Mouse (Mus musculus) limb, embryonic 14.5 days (tissue): ENCODE measurements around the gene Alkal2. TPM values are rescaled to one million over a fixed set of nuclear protein-coding genes. Genes with fewer than 3 reads are reported as not detected.
A peak's percentile ranks its signal among the peaks of the same experiment; 100 is the strongest.

Experiments
- ATAC-seq: fragments of 200-750 bp; cut with Nextera tagmentation; 2 replicates; pipeline ENCODE4 v1.8.0; 2017; ENCODE audit warnings: low read depth, moderate number of reproducible peaks, moderate TSS enrichment; ENCODE audit not compliant: low FRiP score
- DNase-seq: peaks from one replicate; pipeline ENCODE4 v3.0.0-alpha.2; 2015; ENCODE audit warnings: low spot score
- H3K27ac ChIP-seq: fragments of 300-500 bp; sonication (generic); replicated peaks from 2 replicates; pipeline ENCODE4 v1.5.1; 2014; ENCODE audit warnings: low read depth, mild to moderate bottlenecking, low read length, moderate library complexity, mixed read lengths
- H3K27me3 ChIP-seq: fragments of 300-500 bp; sonication (generic); 2 replicates; pipeline ENCODE4 v1.6.1; 2014; ENCODE audit warnings: low read length, mixed read lengths; ENCODE audit not compliant: control insufficient read depth, insufficient read depth
- H3K36me3 ChIP-seq: fragments of 300-500 bp; sonication (generic); 2 replicates; pipeline ENCODE4 v1.6.1; 2014; ENCODE audit warnings: mild to moderate bottlenecking, low read length, moderate library complexity, mixed read lengths; ENCODE audit not compliant: control insufficient read depth, insufficient read depth
- H3K4me1 ChIP-seq: fragments of 300-500 bp; sonication (generic); 2 replicates; pipeline ENCODE4 v1.6.1; 2014; ENCODE audit warnings: antibody characterized with exemption, low read length, mixed read lengths; ENCODE audit not compliant: control insufficient read depth, insufficient read depth
- H3K4me2 ChIP-seq: fragments of 300-500 bp; sonication (generic); replicated peaks from 2 replicates; pipeline ENCODE4 v1.6.1; 2014; ENCODE audit warnings: low read depth, mild to moderate bottlenecking, low read length, moderate library complexity; ENCODE audit not compliant: severe bottlenecking
- H3K4me3 ChIP-seq: fragments of 300-500 bp; sonication (generic); replicated peaks from 2 replicates; pipeline ENCODE4 v1.5.1; 2014; ENCODE audit warnings: low read length
- H3K9ac ChIP-seq: fragments of 300-500 bp; sonication (generic); 2 replicates; pipeline ENCODE4 v1.6.1; 2014; ENCODE audit warnings: mild to moderate bottlenecking, low read depth, low read length, moderate library complexity; ENCODE audit not compliant: severe bottlenecking
- H3K9me3 ChIP-seq: fragments of 300-500 bp; sonication (generic); 2 replicates; pipeline ENCODE4 v1.6.1; 2016; ENCODE audit warnings: low read length; ENCODE audit not compliant: control insufficient read depth
- POLR2A ChIP-seq: fragments of 200-500 bp; IDR thresholded peaks from 2 replicates; pipeline ENCODE4 v1.8.0; 2012; ENCODE audit warnings: inconsistent platforms, mild to moderate bottlenecking, moderate library complexity, borderline replicate concordance; ENCODE audit not compliant: insufficient read depth, insufficient read length; ENCODE audit errors: extremely low read depth
- WGBS: fragments of 180-500 bp; shearing (Covaris S2); extraction: QIAGEN DNeasy Blood & Tissue Kit; methylation state at CpG from one replicate; pipeline ENCODE4 v1.1.7; 2014; 5-methylcytosine and 5-hydroxymethylcytosine counted together
- polyA plus RNA-seq, 2 experiments: library from polyadenylated mRNA; depleted of rRNA in 1 of 2; stranded (reverse) in 1 of 2; unstranded in 1 of 2; fragments of >200 nt; fragmentation: Nextera tagmentation in 1 of 2; extraction: Ambion mirVana in 1 of 2; gene quantifications; 2 replicates each; pipeline versions ENCODE4 v1.2.1 to v1.2.3; 2012 to 2014

The Alkal2 gene
- 2.1 and 2.4 TPM in 2 replicates for polyA plus RNA-seq (2012; rRNA removed)
- 2.0 and 2.1 TPM in 2 replicates for polyA plus RNA-seq (2014; fragmentation: Nextera tagmentation; extraction: Ambion mirVana)

DNA sequence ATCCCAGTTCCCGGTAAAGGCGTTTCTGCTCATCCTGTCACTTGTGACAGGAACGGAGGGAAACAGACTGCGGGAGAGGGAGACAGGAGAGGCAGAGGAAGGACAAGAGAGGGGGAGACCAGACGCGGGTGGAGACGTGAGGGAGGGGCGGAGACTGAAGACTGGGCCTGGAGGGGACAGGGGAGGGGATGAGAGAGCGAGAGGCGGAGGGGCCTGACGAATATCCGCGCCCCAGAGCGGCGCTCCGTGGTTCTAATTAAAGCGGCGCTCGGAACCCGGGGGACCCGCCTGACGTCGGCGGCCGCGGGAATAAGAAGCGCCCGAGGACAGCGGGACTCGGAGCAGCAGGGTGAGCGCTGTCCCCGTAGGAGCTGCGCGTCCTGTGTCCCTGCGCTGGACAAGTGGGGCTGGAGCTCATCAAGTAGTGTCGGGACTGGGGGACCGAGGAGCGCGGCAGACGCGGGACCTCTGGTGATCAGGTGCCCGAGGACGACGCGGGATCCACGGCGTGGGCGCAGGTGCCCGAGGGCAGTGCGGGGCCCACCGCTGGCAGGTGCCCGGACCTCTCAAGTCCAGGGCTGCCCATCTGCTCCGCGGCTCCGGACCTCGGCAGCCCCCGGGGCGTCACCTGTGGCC is at the start of gene Alkal2:
Gene Alkal2 (plus strand): TSS at position 337 of the 636 bp plus-strand sequence.
- no peak for TF ChIP-seq POLR2A
- no peak within 1 kb of the TSS for H3K27ac ChIP-seq
- WGBS: 1% methylated on average over 40 of the region's 58 CpGs
- H3K36me3 ChIP-seq: no peaks in the 10 kb centered on the region
- H3K9me3 ChIP-seq: no peaks in the 10 kb centered on the region
- H3K4me3 ChIP-seq: peak within 1 kb of the TSS; percentile 47
- peak within 1 kb of the TSS; percentile 36 for H3K9ac ChIP-seq
- ATAC-seq: peak; percentile 65
- H3K4me2 ChIP-seq: peak within 1 kb of the TSS; percentile 96
- H3K4me1 ChIP-seq: no peaks in the 10 kb centered on the region
- no peak for DNase-seq
- peaks cover 45% of the 10 kb centered on the region for H3K27me3 ChIP-seq

DNA sequence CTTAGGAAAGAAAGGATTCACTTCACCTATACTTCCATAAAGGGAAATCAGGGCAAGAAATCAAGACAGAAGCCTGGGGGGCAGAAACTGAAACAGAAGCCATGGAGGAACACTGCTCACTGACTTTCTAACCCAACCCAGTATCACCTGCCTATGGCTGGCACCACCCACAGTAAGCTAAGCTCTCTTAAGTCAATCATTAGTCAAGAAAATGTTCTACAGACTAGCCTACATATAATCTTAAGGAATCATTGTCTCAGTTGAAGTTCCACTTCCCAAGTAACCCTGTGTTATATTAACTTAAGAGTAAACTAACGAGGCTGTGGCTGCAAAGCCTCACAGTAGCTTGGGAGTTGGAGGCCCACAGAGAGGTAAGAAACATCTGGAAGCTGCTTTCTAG is 35.6 kb upstream of the Alkal2 start:
- ATAC-seq (no peak), DNase-seq (no peak)
- Histone ChIP-seq H3K36me3 (no peaks in the 10 kb centered on the region), H3K27ac (no peak overlapping the region), H3K27me3 (no peaks in the 10 kb centered on the region), H3K4me2 (no peak overlapping the region), H3K9me3 (no peaks in the 10 kb centered on the region), H3K4me1 (no peaks in the 10 kb centered on the region), H3K4me3 (no peak overlapping the region), H3K9ac (no peak overlapping the region)
- TF ChIP-seq POLR2A: no peak
- WGBS: 33% methylated on average over 1 of the region's 1 CpGs

DNA sequence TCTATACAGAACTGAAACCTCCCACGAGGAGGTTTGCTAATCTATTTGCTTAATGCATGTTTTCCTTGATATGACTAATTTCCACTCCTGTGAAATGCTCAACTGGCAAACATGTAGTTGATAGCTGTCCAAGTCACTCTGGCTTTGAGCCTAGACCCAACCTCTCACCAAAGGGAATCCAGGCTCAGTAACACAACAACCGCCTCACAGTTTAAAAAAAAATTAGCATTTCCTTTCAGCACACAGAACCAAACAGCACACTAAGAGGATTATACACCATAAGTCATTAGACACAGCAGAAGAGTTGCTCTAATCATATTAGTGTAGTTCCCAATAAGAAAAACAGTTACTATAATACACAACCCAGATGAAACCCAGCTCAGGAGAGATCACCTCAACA is 33.2 kb upstream of the Alkal2 start:
- no peak overlapping the region for H3K27ac ChIP-seq
- 60% methylated on average over 2 of the region's 2 CpGs for WGBS
- no peaks in the 10 kb centered on the region for H3K27me3 ChIP-seq
- no peaks in the 10 kb centered on the region for H3K9me3 ChIP-seq
- H3K36me3 ChIP-seq: no peaks in the 10 kb centered on the region
- no peak overlapping the region for H3K4me3 ChIP-seq
- DNase-seq (no peak), ATAC-seq (no peak)
- H3K4me1 ChIP-seq: no peaks in the 10 kb centered on the region
- no peak overlapping the region for H3K4me2 ChIP-seq
- TF ChIP-seq POLR2A: no peak
- no peak overlapping the region for H3K9ac ChIP-seq

DNA sequence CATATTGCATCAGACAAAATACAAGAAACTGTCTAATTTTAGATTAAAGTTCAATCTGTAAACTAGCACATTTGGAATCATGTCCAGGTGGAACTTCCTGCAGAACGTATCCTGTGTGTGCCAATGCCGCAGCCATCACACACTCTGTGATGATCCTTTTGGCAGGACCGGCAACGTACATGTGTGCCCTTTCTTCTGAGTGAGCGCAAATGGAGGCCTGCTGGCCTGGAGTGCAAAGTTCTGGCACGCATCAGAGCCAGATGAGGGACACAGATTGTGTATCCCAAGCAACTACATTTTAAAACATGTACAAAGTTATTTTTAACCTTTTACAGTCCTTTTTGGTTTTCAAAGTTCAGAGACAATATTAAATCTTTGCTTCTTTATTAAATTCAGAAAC is 32.3 kb upstream of the Alkal2 start:
- no peak for DNase-seq
- no peaks in the 10 kb centered on the region for H3K27me3 ChIP-seq
- no peaks in the 10 kb centered on the region for H3K36me3 ChIP-seq
- no peaks in the 10 kb centered on the region for H3K4me1 ChIP-seq
- H3K4me3 ChIP-seq: no peak overlapping the region
- ATAC-seq: no peak
- no peak overlapping the region for H3K9ac ChIP-seq
- no peak overlapping the region for H3K4me2 ChIP-seq
- no peaks in the 10 kb centered on the region for H3K9me3 ChIP-seq
- H3K27ac ChIP-seq: no peak overlapping the region
- 83% methylated on average over 6 of the region's 6 CpGs for WGBS
- no peak for TF ChIP-seq POLR2A

DNA sequence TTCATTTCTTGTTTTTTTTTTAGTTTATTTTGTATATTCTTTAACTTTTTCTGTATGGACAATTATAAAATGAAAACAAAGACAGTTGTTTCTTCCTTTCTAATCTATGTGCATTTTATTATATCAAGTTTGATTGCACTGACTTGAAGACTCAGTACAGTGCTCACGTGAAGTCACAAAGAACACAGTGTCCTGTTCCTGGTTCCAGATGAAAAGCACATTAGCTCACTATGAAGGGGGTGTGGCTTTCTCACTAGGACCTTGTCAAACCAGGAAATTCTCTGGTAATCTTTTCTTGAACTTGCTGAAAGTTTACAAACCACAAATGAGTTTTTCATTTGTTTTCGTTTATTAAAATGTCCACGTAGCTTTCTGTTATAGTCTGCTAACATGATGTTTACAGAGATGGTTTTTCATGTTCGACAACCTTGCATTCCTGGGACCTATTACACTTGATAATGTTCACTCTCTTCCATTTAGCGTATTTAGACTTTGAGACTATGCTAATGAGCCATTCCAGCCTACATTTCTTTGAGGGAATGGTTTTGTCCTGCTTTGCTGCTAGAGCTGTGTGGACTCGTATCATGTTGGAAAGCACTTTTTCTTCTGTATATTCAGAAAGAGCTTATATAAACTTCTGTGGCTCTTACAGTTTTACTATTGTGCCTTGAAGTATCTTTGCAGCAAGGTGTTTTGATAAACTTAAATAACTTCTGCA is 28.5 kb upstream of the Alkal2 start:
- H3K9ac ChIP-seq: no peak overlapping the region
- no peak for DNase-seq
- no peak overlapping the region for H3K27ac ChIP-seq
- 71% methylated on average over 6 of the region's 6 CpGs for WGBS
- no peak for TF ChIP-seq POLR2A
- H3K36me3 ChIP-seq: no peaks in the 10 kb centered on the region
- no peak for ATAC-seq
- no peaks in the 10 kb centered on the region for H3K9me3 ChIP-seq
- no peaks in the 10 kb centered on the region for H3K4me1 ChIP-seq
- no peaks in the 10 kb centered on the region for H3K27me3 ChIP-seq
- H3K4me3 ChIP-seq: no peak overlapping the region
- no peak overlapping the region for H3K4me2 ChIP-seq
